Mouse (Mus musculus): Measurements from ENCODE around the gene Nhlrc4. TPM values are rescaled to one million over a fixed set of nuclear protein-coding genes. Genes with fewer than 3 reads are reported as not detected.

Gene Nhlrc4
- polyA plus RNA-seq (2015; fragmentation: Illumina TruSeq; extraction: RNeasy Lipid Tissue Mini Kit (QIAGEN cat#74804); ENCODE audit: low read depth, low replicate concordance), result 0.42 TPM

DNA sequence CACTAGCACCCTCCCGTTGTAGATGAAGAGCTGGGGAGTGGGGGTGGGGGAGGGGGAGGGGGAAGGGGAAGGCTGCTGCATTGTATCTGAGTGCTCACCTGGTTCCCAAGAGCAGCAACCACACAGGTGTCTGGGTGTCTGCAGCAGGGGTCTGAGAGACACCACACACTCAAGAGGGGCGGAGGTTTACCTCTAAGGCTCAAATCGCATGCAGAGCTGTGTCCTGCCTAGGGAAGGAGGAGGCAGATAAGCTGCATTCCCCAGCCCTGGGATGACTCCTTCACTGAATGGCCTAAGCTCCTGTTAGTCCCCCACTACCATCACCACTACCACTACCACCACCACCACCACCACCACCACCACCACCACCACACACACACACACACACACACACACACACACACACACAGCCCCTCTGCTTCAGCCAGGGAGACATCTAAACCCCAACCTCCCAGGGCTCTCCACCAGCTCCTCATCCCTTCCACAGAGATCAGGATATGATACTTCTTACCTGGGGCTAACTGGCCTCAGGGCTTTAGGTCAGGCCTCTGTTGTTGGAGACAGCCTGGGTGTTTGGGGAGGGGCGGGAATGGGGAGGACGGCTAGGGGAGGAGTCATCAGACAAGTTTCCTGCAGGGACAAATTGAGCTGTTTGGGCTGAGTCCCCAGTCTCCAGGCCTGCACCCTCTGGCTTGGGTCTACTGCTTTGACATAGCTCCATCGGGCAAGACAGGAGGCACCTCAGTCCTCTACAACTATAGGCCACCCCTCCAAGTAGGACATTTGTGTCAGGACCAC lies at the start of gene Nhlrc4, which contains the start of gene Pigq:
Nhlrc4 (minus strand) TSS at position 596 of the 798 bp plus-strand sequence.
Pigq (minus strand) TSS at position 571 of the 798 bp plus-strand sequence.

DNA sequence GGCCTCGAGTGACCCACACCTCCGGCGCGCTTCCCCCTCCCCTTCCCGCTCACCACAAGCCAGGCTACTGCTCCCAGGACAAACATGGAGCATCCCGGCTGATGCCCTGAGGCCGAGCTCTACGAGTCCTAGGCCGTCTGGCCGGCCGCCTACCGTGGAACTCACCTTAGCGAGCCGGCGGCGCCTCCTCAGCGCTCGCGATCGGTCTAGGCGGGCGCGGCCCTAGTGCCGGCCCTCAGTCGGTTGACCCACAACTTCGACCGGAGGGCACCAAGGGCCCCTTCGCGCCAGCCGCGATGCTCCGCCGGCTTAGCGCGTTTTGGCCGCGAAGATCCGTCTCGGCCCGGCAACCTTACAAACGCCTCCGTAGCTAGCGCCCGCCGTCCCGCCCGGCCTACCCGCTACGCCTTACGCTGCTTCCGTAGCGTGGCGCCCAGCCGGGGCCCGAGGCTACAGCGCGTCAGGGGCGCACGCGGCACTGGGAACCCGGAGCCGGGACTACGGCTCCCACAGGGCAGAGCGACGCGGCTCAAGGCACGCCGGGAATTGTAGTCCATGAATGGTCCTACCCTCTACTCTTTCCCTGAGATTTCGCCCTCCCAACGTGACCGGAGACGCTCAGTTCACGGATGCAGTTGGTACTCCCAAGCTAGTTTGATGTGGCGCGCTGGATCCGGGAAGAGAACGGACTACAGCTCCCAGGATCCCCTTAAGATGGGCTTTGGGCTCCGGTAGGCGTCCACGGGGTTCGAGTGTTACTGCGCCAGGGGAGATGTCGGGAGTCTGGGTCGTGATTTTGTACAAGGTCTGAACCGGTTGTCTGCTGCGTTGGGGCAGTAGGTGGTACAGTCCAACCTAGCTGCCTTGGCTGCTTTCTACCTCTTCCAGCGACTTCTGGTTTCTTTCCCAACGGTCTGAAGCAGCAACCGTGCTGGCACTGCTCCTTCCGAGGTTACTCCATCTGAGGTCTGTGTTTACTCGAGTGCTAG lies 40.8 kb upstream of the Nhlrc4 start, which contains the start of gene Capn15:
Capn15 (minus strand) TSS at position 491 of the 989 bp plus-strand sequence.

DNA sequence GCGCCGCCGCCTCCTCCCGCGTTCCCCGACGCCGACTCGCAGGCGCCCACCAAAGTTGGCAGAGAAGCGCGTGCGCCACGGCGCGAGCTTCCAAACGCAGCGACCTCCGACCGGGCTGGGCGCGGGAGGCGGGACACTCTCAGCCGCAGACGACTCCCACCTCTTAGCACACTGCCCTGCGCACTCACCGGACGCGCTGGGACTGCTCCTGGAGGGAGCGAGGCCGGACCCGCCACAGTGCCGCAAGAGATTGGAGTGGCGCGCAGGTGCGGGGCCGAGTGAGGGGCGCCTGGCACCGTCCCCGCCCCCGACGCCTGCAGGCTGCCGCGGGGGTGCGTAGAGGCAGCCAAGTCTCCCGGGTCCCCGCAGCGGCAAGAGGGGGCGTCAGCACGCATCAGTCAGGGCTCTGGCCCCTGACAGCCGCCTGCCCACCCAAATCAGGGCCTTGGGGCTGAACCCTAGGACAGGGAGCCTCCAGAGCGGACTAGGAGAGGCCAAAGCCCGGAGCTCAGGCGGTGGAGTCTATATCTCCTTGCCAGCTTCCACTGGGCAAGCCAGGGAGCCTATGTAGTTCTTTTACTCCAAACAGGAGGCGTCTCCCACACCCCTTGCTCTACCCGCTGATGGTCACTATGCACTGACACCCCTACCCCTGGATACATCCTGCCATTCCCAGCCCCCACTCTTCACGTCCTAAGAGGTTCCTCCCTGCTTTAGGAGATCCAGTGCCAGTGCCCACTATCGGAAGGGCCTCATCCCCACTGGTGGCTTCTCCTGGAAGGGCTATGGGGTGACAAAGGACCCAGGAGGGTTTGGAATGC lies 7.3 kb upstream of the Nhlrc4 start, which contains the start of gene A930017K11Rik:
A930017K11Rik (minus strand) TSS at position 763 of the 821 bp plus-strand sequence.

DNA sequence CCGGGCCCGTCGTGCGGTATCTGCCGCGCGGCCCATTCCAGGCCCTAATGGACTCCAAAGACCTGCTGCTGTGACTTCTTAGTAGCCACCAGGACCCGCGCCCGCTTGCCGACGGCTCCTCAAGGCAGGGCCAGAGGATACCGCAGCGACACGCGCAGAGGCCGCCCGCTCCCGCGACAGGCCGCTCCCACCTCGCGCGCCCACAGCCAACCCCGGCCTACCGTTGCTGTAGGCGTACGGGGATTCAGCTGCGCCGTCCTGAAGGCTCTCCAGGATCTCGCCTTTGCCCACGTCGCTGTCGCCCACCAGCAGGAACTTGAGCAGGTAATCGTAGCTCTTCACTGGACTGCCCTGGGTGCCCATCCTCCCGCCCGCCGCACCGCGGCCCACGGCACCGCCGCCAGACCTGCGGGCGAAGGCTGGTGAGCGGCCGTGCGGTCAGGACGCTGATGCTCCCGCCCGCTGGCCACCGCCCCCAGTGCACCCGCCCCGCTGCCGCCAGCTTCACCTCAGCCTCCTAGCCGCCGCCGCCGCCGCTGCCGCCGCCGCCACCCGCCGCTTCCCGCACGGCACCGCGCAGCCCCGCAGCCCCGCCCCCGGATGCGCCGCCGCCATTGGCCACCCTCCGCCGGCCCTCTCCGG lies 25.5 kb downstream of the Nhlrc4 start, which contains the start of gene Rab40c:
Rab40c (minus strand) TSS at position 584 of the 642 bp plus-strand sequence.

Other genes starting within 250 kb of the Nhlrc4 start
- 297 TPM for gene Gng13, start 227.8 kb downstream of the Nhlrc4 start, polyA plus RNA-seq (2015; fragmentation: Illumina TruSeq; extraction: RNeasy Lipid Tissue Mini Kit (QIAGEN cat#74804); ENCODE audit: low read depth, low replicate concordance)
- 1.5 TPM for gene Chtf18, start 217.5 kb downstream of the Nhlrc4 start, polyA plus RNA-seq (2015; fragmentation: Illumina TruSeq; extraction: RNeasy Lipid Tissue Mini Kit (QIAGEN cat#74804); ENCODE audit: low read depth, low replicate concordance)
- gene Rpusd1, start 217.3 kb downstream of the Nhlrc4 start, polyA plus RNA-seq (2015; fragmentation: Illumina TruSeq; extraction: RNeasy Lipid Tissue Mini Kit (QIAGEN cat#74804); ENCODE audit: low read depth, low replicate concordance), result 78.9 TPM
- gene Mslnl, start 208.9 kb downstream of the Nhlrc4 start, polyA plus RNA-seq (2015; fragmentation: Illumina TruSeq; extraction: RNeasy Lipid Tissue Mini Kit (QIAGEN cat#74804); ENCODE audit: low read depth, low replicate concordance), result 0.33 TPM
- 2.9 TPM for gene Msln, start 190.6 kb downstream of the Nhlrc4 start, polyA plus RNA-seq (2015; fragmentation: Illumina TruSeq; extraction: RNeasy Lipid Tissue Mini Kit (QIAGEN cat#74804); ENCODE audit: low read depth, low replicate concordance)
- gene Narfl, start 171.2 kb downstream of the Nhlrc4 start, polyA plus RNA-seq (2015; fragmentation: Illumina TruSeq; extraction: RNeasy Lipid Tissue Mini Kit (QIAGEN cat#74804); ENCODE audit: low read depth, low replicate concordance), result 32.3 TPM
- gene Haghl, start 159.3 kb downstream of the Nhlrc4 start, polyA plus RNA-seq (2015; fragmentation: Illumina TruSeq; extraction: RNeasy Lipid Tissue Mini Kit (QIAGEN cat#74804); ENCODE audit: low read depth, low replicate concordance), result 139 TPM
- gene Ccdc78, start 158.4 kb downstream of the Nhlrc4 start, polyA plus RNA-seq (2015; fragmentation: Illumina TruSeq; extraction: RNeasy Lipid Tissue Mini Kit (QIAGEN cat#74804); ENCODE audit: low read depth, low replicate concordance), result 0.62 TPM
- 88.4 TPM for gene Fam173a, start 152.1 kb downstream of the Nhlrc4 start, polyA plus RNA-seq (2015; fragmentation: Illumina TruSeq; extraction: RNeasy Lipid Tissue Mini Kit (QIAGEN cat#74804); ENCODE audit: low read depth, low replicate concordance)
- 1.7 TPM for gene AC134908.4, start 149.3 kb downstream of the Nhlrc4 start, polyA plus RNA-seq (2015; fragmentation: Illumina TruSeq; extraction: RNeasy Lipid Tissue Mini Kit (QIAGEN cat#74804); ENCODE audit: low read depth, low replicate concordance)
- gene Metrn, start 147.8 kb downstream of the Nhlrc4 start, polyA plus RNA-seq (2015; fragmentation: Illumina TruSeq; extraction: RNeasy Lipid Tissue Mini Kit (QIAGEN cat#74804); ENCODE audit: low read depth, low replicate concordance), result 128 TPM
- 572 TPM for gene Fbxl16, start 135.9 kb downstream of the Nhlrc4 start, polyA plus RNA-seq (2015; fragmentation: Illumina TruSeq; extraction: RNeasy Lipid Tissue Mini Kit (QIAGEN cat#74804); ENCODE audit: low read depth, low replicate concordance)
- gene Wdr24, start 121.3 kb downstream of the Nhlrc4 start, polyA plus RNA-seq (2015; fragmentation: Illumina TruSeq; extraction: RNeasy Lipid Tissue Mini Kit (QIAGEN cat#74804); ENCODE audit: low read depth, low replicate concordance), result 22.9 TPM
- 42.7 TPM for gene Jmjd8, start 116.1 kb downstream of the Nhlrc4 start, polyA plus RNA-seq (2015; fragmentation: Illumina TruSeq; extraction: RNeasy Lipid Tissue Mini Kit (QIAGEN cat#74804); ENCODE audit: low read depth, low replicate concordance)
- 169 TPM for gene Stub1, start 111.6 kb downstream of the Nhlrc4 start, polyA plus RNA-seq (2015; fragmentation: Illumina TruSeq; extraction: RNeasy Lipid Tissue Mini Kit (QIAGEN cat#74804); ENCODE audit: low read depth, low replicate concordance)
- 44.6 TPM for gene Rhbdl1, start 107.7 kb downstream of the Nhlrc4 start, polyA plus RNA-seq (2015; fragmentation: Illumina TruSeq; extraction: RNeasy Lipid Tissue Mini Kit (QIAGEN cat#74804); ENCODE audit: low read depth, low replicate concordance)
- 23.4 TPM for gene Gm20683, start 103.2 kb downstream of the Nhlrc4 start, polyA plus RNA-seq (2015; fragmentation: Illumina TruSeq; extraction: RNeasy Lipid Tissue Mini Kit (QIAGEN cat#74804); ENCODE audit: low read depth, low replicate concordance)
- 84.4 TPM for gene Rhot2, start 100.1 kb downstream of the Nhlrc4 start, polyA plus RNA-seq (2015; fragmentation: Illumina TruSeq; extraction: RNeasy Lipid Tissue Mini Kit (QIAGEN cat#74804); ENCODE audit: low read depth, low replicate concordance)
- gene Wdr90, start 83.5 kb downstream of the Nhlrc4 start, polyA plus RNA-seq (2015; fragmentation: Illumina TruSeq; extraction: RNeasy Lipid Tissue Mini Kit (QIAGEN cat#74804); ENCODE audit: low read depth, low replicate concordance), result 21.2 TPM
- gene Mcrip2, start 76.2 kb downstream of the Nhlrc4 start, polyA plus RNA-seq (2015; fragmentation: Illumina TruSeq; extraction: RNeasy Lipid Tissue Mini Kit (QIAGEN cat#74804); ENCODE audit: low read depth, low replicate concordance), result 19.9 TPM
- 49.7 TPM for gene Mettl26, start 69.9 kb downstream of the Nhlrc4 start, polyA plus RNA-seq (2015; fragmentation: Illumina TruSeq; extraction: RNeasy Lipid Tissue Mini Kit (QIAGEN cat#74804); ENCODE audit: low read depth, low replicate concordance)
- gene Wfikkn1, start 64.1 kb downstream of the Nhlrc4 start, polyA plus RNA-seq (2015; fragmentation: Illumina TruSeq; extraction: RNeasy Lipid Tissue Mini Kit (QIAGEN cat#74804); ENCODE audit: low read depth, low replicate concordance), result 0.33 TPM
- gene Rab40c, start 25.2 kb downstream of the Nhlrc4 start, polyA plus RNA-seq (2015; fragmentation: Illumina TruSeq; extraction: RNeasy Lipid Tissue Mini Kit (QIAGEN cat#74804); ENCODE audit: low read depth, low replicate concordance), result 40.3 TPM
- gene Pigq, start within 50 bp of the Nhlrc4 start, polyA plus RNA-seq (2015; fragmentation: Illumina TruSeq; extraction: RNeasy Lipid Tissue Mini Kit (QIAGEN cat#74804); ENCODE audit: low read depth, low replicate concordance), result 95.8 TPM
- gene A930017K11Rik, start 7.6 kb upstream of the Nhlrc4 start, polyA plus RNA-seq (2015; fragmentation: Illumina TruSeq; extraction: RNeasy Lipid Tissue Mini Kit (QIAGEN cat#74804); ENCODE audit: low read depth, low replicate concordance), result 0.97 TPM
- gene Capn15, start 40.8 kb upstream of the Nhlrc4 start, polyA plus RNA-seq (2015; fragmentation: Illumina TruSeq; extraction: RNeasy Lipid Tissue Mini Kit (QIAGEN cat#74804); ENCODE audit: low read depth, low replicate concordance), result 23.5 TPM
- gene Rab11fip3, start 124.6 kb upstream of the Nhlrc4 start, polyA plus RNA-seq (2015; fragmentation: Illumina TruSeq; extraction: RNeasy Lipid Tissue Mini Kit (QIAGEN cat#74804); ENCODE audit: low read depth, low replicate concordance), result 54.5 TPM
- 35.9 TPM for gene Decr2, start 145.4 kb upstream of the Nhlrc4 start, polyA plus RNA-seq (2015; fragmentation: Illumina TruSeq; extraction: RNeasy Lipid Tissue Mini Kit (QIAGEN cat#74804); ENCODE audit: low read depth, low replicate concordance)
- gene Nme4, start 150.6 kb upstream of the Nhlrc4 start, polyA plus RNA-seq (2015; fragmentation: Illumina TruSeq; extraction: RNeasy Lipid Tissue Mini Kit (QIAGEN cat#74804); ENCODE audit: low read depth, low replicate concordance), result 4.6 TPM
- 11.9 TPM for gene Tmem8, start 168.3 kb upstream of the Nhlrc4 start, polyA plus RNA-seq (2015; fragmentation: Illumina TruSeq; extraction: RNeasy Lipid Tissue Mini Kit (QIAGEN cat#74804); ENCODE audit: low read depth, low replicate concordance)
- gene Mrpl28, start 178.5 kb upstream of the Nhlrc4 start, polyA plus RNA-seq (2015; fragmentation: Illumina TruSeq; extraction: RNeasy Lipid Tissue Mini Kit (QIAGEN cat#74804); ENCODE audit: low read depth, low replicate concordance), result 130 TPM
- 19.8 TPM for gene Axin1, start 193.7 kb upstream of the Nhlrc4 start, polyA plus RNA-seq (2015; fragmentation: Illumina TruSeq; extraction: RNeasy Lipid Tissue Mini Kit (QIAGEN cat#74804); ENCODE audit: low read depth, low replicate concordance)